Mouse (Mus musculus) thymus, postnatal 25 days (tissue): Measurements from ENCODE around the gene Abca7.
"Not testable (repeated sequence)": the region's sequence is repeated elsewhere in the genome, so short reads cannot be mapped to it uniquely, and the experiment has no call there.

Source experiments
- DNase-seq: peaks from one replicate; pipeline ENCODE4 v3.0.0; 2022

Abca7 gene

GRCm38 (mm10) chr10:80023758-80024157 is 27.5 kb downstream of the Abca7 start:
- DNase-seq, result no peak

GRCm38 (mm10) chr10:80024229-80025043 is 28.1 kb downstream of the Abca7 start:
- DNase-seq, result peak; percentile 84

GRCm38 (mm10) chr10:80025044-80025347 is 28.7 kb downstream of the Abca7 start:
- no peak for DNase-seq

- no peak for DNase-seq
Measured at GRCm38 (mm10) chr10:80025463-80025862, 29.2 kb downstream of the Abca7 start.

- DNase-seq, result peak; percentile 60
Measured at GRCm38 (mm10) chr10:80025889-80026288, 29.6 kb downstream of the Abca7 start.

- no peak for DNase-seq
Measured at GRCm38 (mm10) chr10:80027681-80028520, 31.6 kb downstream of the Abca7 start.

- DNase-seq, result no peak
Measured at GRCm38 (mm10) chr10:80028521-80028846, 32.2 kb downstream of the Abca7 start.

GRCm38 (mm10) chr10:80030191-80030590 is 33.9 kb downstream of the Abca7 start:
- no peak for DNase-seq

GRCm38 (mm10) chr10:80030736-80031135 is 34.4 kb downstream of the Abca7 start:
- DNase-seq, result no peak

- DNase-seq, result peak; percentile 23
Measured at GRCm38 (mm10) chr10:80032799-80033480, 36.6 kb downstream of the Abca7 start.

- no peak for DNase-seq
Measured at GRCm38 (mm10) chr10:80033511-80034391, 37.5 kb downstream of the Abca7 start.

GRCm38 (mm10) chr10:80035148-80035547 is 38.9 kb downstream of the Abca7 start:
- no peak for DNase-seq

GRCm38 (mm10) chr10:80035686-80036085 is 39.4 kb downstream of the Abca7 start:
- no peak for DNase-seq

- no peak for DNase-seq
Measured at GRCm38 (mm10) chr10:80036832-80037231, 40.5 kb downstream of the Abca7 start.

GRCm38 (mm10) chr10:80039559-80039979 is 43.3 kb downstream of the Abca7 start, which contains the start of gene Polr2e:
TSS of gene Polr2e (minus strand) at chr10:80039795.
- DNase-seq, result peak; percentile 96

- DNase-seq, result not testable (repeated sequence)
Measured at GRCm38 (mm10) chr10:80041409-80042060, 45.2 kb downstream of the Abca7 start.

GRCm38 (mm10) chr10:80044087-80044486 is 47.8 kb downstream of the Abca7 start:
- no peak for DNase-seq

- DNase-seq, result not testable (repeated sequence)
Measured at GRCm38 (mm10) chr10:80045364-80045763, 49.1 kb downstream of the Abca7 start.

GRCm38 (mm10) chr10:80045766-80046165 is 49.5 kb downstream of the Abca7 start:
- DNase-seq, result no peak

GRCm38 (mm10) chr10:80047041-80047565 is 50.8 kb downstream of the Abca7 start, which contains the start of gene Gpx4:
TSS of gene Gpx4 (plus strand) at chr10:80047166.
- no peak for DNase-seq

GRCm38 (mm10) chr10:80048396-80048795 is 52.1 kb downstream of the Abca7 start:
- no peak for DNase-seq

- no peak for DNase-seq
Measured at GRCm38 (mm10) chr10:80048834-80049233, 52.5 kb downstream of the Abca7 start.
